Mouse (Mus musculus) testis, adult 2 months (tissue): ENCODE data around the gene Slc25a48.

Experiments used
- CTCF ChIP-seq: fragments of 200-500 bp; IDR thresholded peaks from 2 replicates; pipeline ENCODE4 v1.5.1; 2012; ENCODE audit warnings: low read depth, mild to moderate bottlenecking, inconsistent platforms, low read length, moderate library complexity; ENCODE audit not compliant: control insufficient read depth, insufficient read depth, insufficient replicate concordance
- POLR2A ChIP-seq: fragments of 200-500 bp; IDR thresholded peaks from 2 replicates; pipeline ENCODE4 v1.6.1; 2012; ENCODE audit warnings: low read depth, mild to moderate bottlenecking, inconsistent platforms, low read length, moderate library complexity; ENCODE audit not compliant: control insufficient read depth

- TF ChIP-seq CTCF (no peak), POLR2A (no peak)
Measured at GRCm38 (mm10) chr13:56471211-56471610, 33.1 kb downstream of the Slc25a48 start.
